Mouse (Mus musculus) forebrain, embryonic 16.5 days (tissue): ENCODE data around the gene Erbb2. TPM values are rescaled to one million over a fixed set of nuclear protein-coding genes. Genes with fewer than 3 reads are reported as not detected.

Experiments used
- ATAC-seq: fragments of 200-750 bp; cut with Nextera tagmentation; 2 replicates; pipeline ENCODE4 v1.8.0; 2017; ENCODE audit warnings: mild to moderate bottlenecking, moderate library complexity
- H3K27ac ChIP-seq: fragments of 300-500 bp; sonication (generic); 2 replicates; pipeline ENCODE4 v1.5.1; 2014; ENCODE audit warnings: low read length, control low read depth
- H3K27me3 ChIP-seq: fragments of 300-500 bp; sonication (generic); replicated peaks from 2 replicates; pipeline ENCODE4 v1.6.1; 2014; ENCODE audit warnings: low read length; ENCODE audit not compliant: control insufficient read depth, insufficient read depth
- H3K36me3 ChIP-seq: fragments of 300-500 bp; sonication (generic); 2 replicates; pipeline ENCODE4 v1.6.1; 2014; ENCODE audit not compliant: control insufficient read depth, insufficient read depth
- H3K4me1 ChIP-seq: fragments of 300-500 bp; sonication (generic); replicated peaks from 2 replicates; pipeline ENCODE4 v1.6.1; 2014; ENCODE audit warnings: low read length; ENCODE audit not compliant: control insufficient read depth, insufficient read depth
- H3K4me2 ChIP-seq: fragments of 300-500 bp; sonication (generic); 2 replicates; pipeline ENCODE4 v1.6.1; 2014; ENCODE audit warnings: mild to moderate bottlenecking, low read length, control low read depth
- H3K4me3 ChIP-seq: fragments of 300-500 bp; sonication (generic); replicated peaks from 2 replicates; pipeline ENCODE4 v1.5.1; 2014; ENCODE audit warnings: mild to moderate bottlenecking, low read length, control low read depth
- H3K9ac ChIP-seq: fragments of 300-500 bp; sonication (generic); replicated peaks from 2 replicates; pipeline ENCODE4 v1.6.1; 2014; ENCODE audit warnings: low read depth, low read length, control low read depth
- H3K9me3 ChIP-seq: fragments of 300-500 bp; sonication (generic); 2 replicates; pipeline ENCODE4 v1.6.1; 2016; ENCODE audit warnings: low read length; ENCODE audit not compliant: control insufficient read depth
- WGBS: fragments of 180-500 bp; shearing (Covaris S2); extraction: QIAGEN DNeasy Blood & Tissue Kit; methylation state at CpG from one replicate; pipeline ENCODE4 v1.1.7; 2014; 5-methylcytosine and 5-hydroxymethylcytosine counted together
- polyA plus RNA-seq: library from polyadenylated mRNA; unstranded; fragments of >200 nt; fragmentation: Nextera tagmentation; extraction: Ambion mirVana; gene quantifications from 2 replicates; pipeline ENCODE4 v1.2.1, GENCODE M21; 2015

Gene Erbb2
- polyA plus RNA-seq, 1 experiment from 2014 or later: 4.9 TPM

DNA sequence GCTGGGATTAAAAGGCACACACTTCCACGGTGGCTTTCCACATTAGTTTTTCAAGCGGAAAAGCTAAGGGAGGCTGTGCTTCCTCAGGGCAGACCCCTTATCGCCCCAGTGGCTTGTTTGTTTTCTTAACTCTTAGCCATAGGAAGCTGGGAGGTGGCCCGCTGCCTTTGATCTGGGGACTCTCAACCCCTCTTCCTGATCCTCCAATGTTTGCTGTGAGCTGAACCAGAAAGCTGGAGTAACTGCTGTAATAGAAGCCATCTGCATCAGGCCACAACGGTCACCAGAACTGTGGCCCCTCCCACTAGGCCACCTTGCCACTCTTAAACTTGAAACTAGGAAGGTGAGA is 33.9 kb downstream of the Erbb2 start, which contains the start of gene Grb7:
TSS of gene Grb7 (plus strand) at position 182 of the 349 bp plus-strand sequence.
- no peak for ATAC-seq
- H3K4me2 ChIP-seq: peak within 1 kb of the TSS; percentile 8; the same call in 1 of the 2 replicates
- H3K36me3 ChIP-seq: no peaks in the 10 kb centered on the region
- H3K9me3 ChIP-seq: no peaks in the 10 kb centered on the region
- no peak within 1 kb of the TSS for H3K4me3 ChIP-seq
- no peak within 1 kb of the TSS for H3K27ac ChIP-seq
- H3K4me1 ChIP-seq: peaks cover 4% of the 10 kb centered on the region; the same call in 1 of the 2 replicates
- 18% methylated on average over 5 of the region's 5 CpGs for WGBS
- H3K9ac ChIP-seq: no peak within 1 kb of the TSS
- H3K27me3 ChIP-seq: peaks cover 14% of the 10 kb centered on the region

- no peaks in the 10 kb centered on the region for H3K36me3 ChIP-seq
- peaks cover 4% of the 10 kb centered on the region; the same call in 1 of the 2 replicates for H3K4me1 ChIP-seq
- H3K9ac ChIP-seq: no peak overlapping the region
- 3% methylated on average over 33 of the region's 33 CpGs for WGBS
- no peaks in the 10 kb centered on the region for H3K9me3 ChIP-seq
- peaks cover 14% of the 10 kb centered on the region for H3K27me3 ChIP-seq
- peak overlapping the region; percentile 8; the same call in 1 of the 2 replicates for H3K4me2 ChIP-seq
- no peak for ATAC-seq
- H3K4me3 ChIP-seq: no peak overlapping the region
- no peak overlapping the region for H3K27ac ChIP-seq
Measured at GRCm38 (mm10) chr11:98446562-98447474, 34.5 kb downstream of the Erbb2 start.

- H3K9ac ChIP-seq: no peak overlapping the region
- peaks cover 14% of the 10 kb centered on the region for H3K27me3 ChIP-seq
- no peak overlapping the region for H3K27ac ChIP-seq
- no peak for ATAC-seq
- no peak overlapping the region for H3K4me2 ChIP-seq
- whole genome bisulfite sequencing: 21% methylated on average over 7 of the region's 7 CpGs
- H3K4me1 ChIP-seq: peaks cover 4% of the 10 kb centered on the region; the same call in 1 of the 2 replicates
- no peaks in the 10 kb centered on the region for H3K9me3 ChIP-seq
- H3K4me3 ChIP-seq: no peak overlapping the region
- H3K36me3 ChIP-seq: no peaks in the 10 kb centered on the region
Measured at GRCm38 (mm10) chr11:98447475-98447834, 35.2 kb downstream of the Erbb2 start.

DNA sequence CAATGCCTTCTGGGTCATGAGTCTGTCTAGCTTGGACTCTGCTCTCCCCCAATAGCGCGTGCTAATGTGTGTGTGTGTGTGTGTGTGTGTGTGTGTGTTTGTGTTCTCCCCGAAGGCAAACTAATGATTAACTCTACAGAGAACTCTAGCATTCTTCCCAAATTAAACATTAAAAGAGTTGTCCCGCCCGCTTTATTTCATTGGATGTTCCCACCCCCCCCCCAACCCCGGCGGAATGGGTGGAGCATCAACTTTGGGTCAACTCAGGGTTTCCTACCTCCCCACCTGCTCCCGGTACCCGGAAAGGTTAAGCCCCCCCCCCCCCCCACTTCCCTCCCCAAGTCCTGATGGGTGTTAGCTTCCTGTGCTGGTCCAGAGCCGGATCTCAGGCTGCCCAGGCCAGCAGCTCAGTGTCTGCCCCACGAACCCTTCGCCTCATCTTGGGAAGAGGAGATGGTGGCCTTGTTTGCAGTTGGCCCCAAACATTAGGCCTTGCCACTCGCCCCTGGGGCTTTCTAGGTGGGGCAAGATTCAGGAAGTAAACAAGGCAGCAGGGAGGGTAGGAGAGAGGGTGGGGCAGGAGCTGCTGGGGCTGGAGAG is 36.0 kb downstream of the Erbb2 start:
- H3K9me3 ChIP-seq: no peaks in the 10 kb centered on the region
- H3K27ac ChIP-seq: no peak overlapping the region
- no peak overlapping the region for H3K9ac ChIP-seq
- no peak overlapping the region for H3K4me2 ChIP-seq
- H3K4me3 ChIP-seq: no peak overlapping the region
- H3K4me1 ChIP-seq: peaks cover 4% of the 10 kb centered on the region; the same call in 1 of the 2 replicates
- no peaks in the 10 kb centered on the region for H3K36me3 ChIP-seq
- 39% methylated on average over 13 of the region's 13 CpGs for WGBS
- H3K27me3 ChIP-seq: peaks cover 14% of the 10 kb centered on the region
- no peak for ATAC-seq

GRCm38 (mm10) chr11:98449419-98449818 is 37.1 kb downstream of the Erbb2 start:
- Histone ChIP-seq H3K9me3 (no peaks in the 10 kb centered on the region), H3K9ac (no peak overlapping the region), H3K36me3 (no peaks in the 10 kb centered on the region), H3K27ac (no peak overlapping the region), H3K4me2 (no peak overlapping the region), H3K4me3 (no peak overlapping the region), H3K27me3 (peaks cover 14% of the 10 kb centered on the region), H3K4me1 (peaks cover 4% of the 10 kb centered on the region; the same call in 1 of the 2 replicates)
- 87% methylated on average over 3 of the region's 3 CpGs for WGBS
- ATAC-seq: no peak

DNA sequence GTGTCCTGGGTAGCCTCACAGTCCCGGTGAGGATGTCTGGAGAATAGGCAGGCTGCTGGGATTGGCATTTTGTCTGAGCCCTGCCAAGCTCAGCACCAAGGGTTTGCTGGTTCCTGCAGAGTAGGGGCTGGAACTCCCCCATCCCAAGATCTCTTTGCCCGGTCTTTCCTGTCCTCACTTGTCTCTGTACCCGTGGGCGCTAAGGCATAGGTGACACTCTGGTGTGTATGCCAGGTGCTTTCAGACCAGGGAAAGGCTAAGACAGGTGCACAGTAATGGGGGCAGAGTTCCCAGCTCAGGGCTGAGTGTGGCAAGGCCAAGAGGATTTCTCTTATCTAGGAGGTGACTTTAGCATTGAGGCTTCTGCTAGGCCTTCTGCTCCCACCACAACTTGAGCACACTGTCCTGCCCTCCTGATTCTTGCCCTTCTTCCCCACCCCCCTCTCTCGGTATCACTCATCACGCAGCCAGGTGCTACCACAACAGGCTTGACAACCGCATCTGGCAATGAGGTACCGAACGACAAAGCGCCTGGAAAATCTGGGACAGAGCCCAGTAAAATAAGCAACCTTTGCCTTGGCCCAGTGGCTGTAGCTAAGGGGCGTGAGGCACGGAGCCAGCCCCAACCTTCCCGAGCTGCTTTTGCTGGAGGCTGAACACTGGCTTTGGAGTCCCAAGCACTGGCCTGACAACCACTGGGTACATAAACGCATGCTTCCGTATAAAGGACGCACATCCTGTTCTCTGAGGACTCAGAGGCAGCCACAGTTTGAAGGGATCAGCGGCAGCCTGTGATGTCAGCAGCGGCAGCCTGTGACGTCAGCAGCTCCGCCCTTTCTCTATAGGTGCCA is 37.9 kb downstream of the Erbb2 start:
- no peak for ATAC-seq
- Histone ChIP-seq H3K9me3 (no peaks in the 10 kb centered on the region), H3K4me3 (no peak overlapping the region), H3K9ac (no peak overlapping the region), H3K27me3 (peaks cover 14% of the 10 kb centered on the region), H3K4me1 (peaks cover 4% of the 10 kb centered on the region; the same call in 1 of the 2 replicates), H3K4me2 (no peak overlapping the region), H3K27ac (no peak overlapping the region), H3K36me3 (no peaks in the 10 kb centered on the region)
- 79% methylated on average over 20 of the region's 20 CpGs for WGBS

DNA sequence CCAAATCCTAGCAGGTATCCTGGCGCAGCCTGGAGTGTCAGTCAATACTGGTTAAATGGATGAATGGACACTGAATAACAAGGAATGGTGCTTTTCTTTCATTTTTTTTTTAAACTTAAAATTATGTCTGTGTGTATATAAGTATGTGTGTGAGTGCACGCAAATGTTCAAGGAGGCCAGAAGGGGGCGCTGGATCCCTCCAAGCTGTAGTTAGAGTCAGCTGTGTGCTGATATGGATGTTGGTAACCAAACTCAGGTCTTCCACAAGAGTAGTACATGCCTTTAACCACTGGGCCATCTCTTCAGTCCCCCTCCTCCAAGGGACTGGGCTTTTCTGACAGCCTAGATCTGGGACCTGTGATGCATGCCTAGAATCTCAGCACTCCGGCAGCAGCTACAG is 43.2 kb downstream of the Erbb2 start:
- no peak for ATAC-seq
- Histone ChIP-seq H3K27ac (no peak overlapping the region), H3K9ac (no peak overlapping the region), H3K9me3 (no peaks in the 10 kb centered on the region), H3K4me2 (no peak overlapping the region), H3K27me3 (peaks cover 20% of the 10 kb centered on the region), H3K4me3 (no peak overlapping the region), H3K36me3 (no peaks in the 10 kb centered on the region), H3K4me1 (peaks cover 2% of the 10 kb centered on the region)
- 83% methylated on average over 4 of the region's 4 CpGs for WGBS

- Histone ChIP-seq H3K9ac (no peak overlapping the region), H3K36me3 (no peaks in the 10 kb centered on the region), H3K9me3 (no peaks in the 10 kb centered on the region), H3K4me3 (no peak overlapping the region), H3K4me1 (peaks cover 2% of the 10 kb centered on the region), H3K4me2 (no peak overlapping the region), H3K27ac (no peak overlapping the region), H3K27me3 (peaks cover 20% of the 10 kb centered on the region)
- WGBS: 72% methylated on average over 5 of the region's 5 CpGs
- ATAC-seq: no peak
Measured at GRCm38 (mm10) chr11:98456545-98456944, 44.3 kb downstream of the Erbb2 start.

- Histone ChIP-seq H3K4me1 (peaks cover 2% of the 10 kb centered on the region), H3K9ac (peak overlapping the region; percentile 70), H3K27me3 (peaks cover 20% of the 10 kb centered on the region), H3K4me3 (peak overlapping the region; percentile 63), H3K36me3 (no peaks in the 10 kb centered on the region), H3K4me2 (peak overlapping the region; percentile 78), H3K27ac (no peak overlapping the region), H3K9me3 (no peaks in the 10 kb centered on the region)
- peak; percentile 11; the same call in 1 of the 2 replicates for ATAC-seq
- 21% methylated on average over 9 of the region's 9 CpGs for WGBS
Measured at GRCm38 (mm10) chr11:98456945-98457344, 44.7 kb downstream of the Erbb2 start.
